Mouse (Mus musculus): Measurements from ENCODE around the gene Vwa5b2. TPM values are rescaled to one million over a fixed set of nuclear protein-coding genes. Genes with fewer than 3 reads are reported as not detected.

The Vwa5b2 gene
- polyA plus RNA-seq, 1 experiment from 2014 or later: 2.0 TPM

DNA sequence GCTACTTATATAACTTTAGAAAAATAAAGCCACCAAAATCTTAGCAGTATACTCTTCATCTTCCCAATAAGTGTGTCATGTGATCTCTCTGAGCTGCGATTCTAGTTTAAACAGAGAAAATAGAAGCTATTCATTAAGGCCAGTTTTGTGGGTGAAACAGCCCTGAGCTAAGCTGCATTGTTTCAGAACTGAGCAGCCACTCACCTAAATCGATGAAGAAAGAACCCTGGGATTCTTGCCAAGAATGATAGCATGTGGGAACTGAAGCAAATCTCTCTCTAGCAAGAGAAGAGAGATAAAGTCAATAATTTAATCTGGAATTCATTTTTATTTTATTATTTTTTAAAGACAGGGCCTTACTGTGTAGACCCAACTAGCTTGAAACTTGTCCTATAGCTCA lies 33.9 kb downstream of the Vwa5b2 start:
- 0 out of 2 replicates have a peak, but pooled peaks cover 4% of the 10 kb centered on the region for H3K36me3 ChIP-seq (ENCODE audit: control insufficient read depth, insufficient read depth)
- H3K27me3 ChIP-seq (replicated peaks; ENCODE audit: control insufficient read depth, insufficient read depth, low read length): peaks cover 20% of the 10 kb centered on the region
- no peak overlapping the region for H3K4me3 ChIP-seq (ENCODE audit: low read depth, low read length)
- no peak for TF ChIP-seq CTCF (IDR thresholded peaks at IDR 0.05; ENCODE audit: low read depth)
- no peaks in the 10 kb centered on the region for H3K9me3 ChIP-seq (ENCODE audit: control insufficient read depth)
- H3K27ac ChIP-seq (ENCODE audit: low read depth, low read length): no peak overlapping the region
- WGBS: 52% methylated on average over 2 of the region's 2 CpGs
- H3K4me2 ChIP-seq (replicated peaks; ENCODE audit: low read depth): no peak overlapping the region
- H3K9ac ChIP-seq (ENCODE audit: low read depth, low read length): no peak overlapping the region
- peaks cover 7% of the 10 kb centered on the region for H3K4me1 ChIP-seq (replicated peaks; ENCODE audit: control insufficient read depth, insufficient read depth, low read length)
- no peak for ATAC-seq

DNA sequence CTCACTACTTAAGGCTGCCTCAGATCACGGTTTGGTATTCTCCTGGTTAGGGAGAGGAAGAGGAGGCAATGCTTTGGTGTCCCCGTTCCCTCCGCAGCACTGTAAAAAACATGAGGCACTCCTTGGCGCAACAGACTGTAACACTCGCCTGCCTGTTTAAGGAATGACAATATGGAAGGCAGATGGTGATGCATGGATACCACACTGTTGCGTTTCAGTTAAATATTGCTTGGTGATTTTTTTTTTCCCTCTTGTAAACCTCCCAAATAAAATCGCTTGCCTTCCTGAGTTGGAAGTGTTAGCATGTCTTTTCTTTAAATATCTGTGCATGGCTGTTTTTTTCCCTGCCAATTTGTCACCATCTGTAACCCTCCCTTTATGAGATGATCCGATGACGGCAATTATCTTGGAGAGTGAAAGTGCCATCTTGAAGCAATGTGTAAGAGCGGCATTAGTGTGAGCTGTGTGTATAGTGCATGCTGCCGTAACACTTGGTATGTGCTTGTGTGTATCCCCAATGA lies 39.7 kb downstream of the Vwa5b2 start:
- peaks cover 20% of the 10 kb centered on the region; the same call in 1 of the 2 replicates for H3K27me3 ChIP-seq (replicated peaks; ENCODE audit: control insufficient read depth, insufficient read depth, low read length)
- H3K36me3 ChIP-seq (ENCODE audit: control insufficient read depth, insufficient read depth): no peaks in the 10 kb centered on the region
- WGBS: 60% methylated on average over 11 of the region's 11 CpGs
- no peaks in the 10 kb centered on the region for H3K9me3 ChIP-seq (ENCODE audit: control insufficient read depth)
- no peak overlapping the region for H3K9ac ChIP-seq (ENCODE audit: low read depth, low read length)
- no peak overlapping the region for H3K4me3 ChIP-seq (ENCODE audit: low read depth, low read length)
- H3K27ac ChIP-seq (ENCODE audit: low read depth, low read length): no peak overlapping the region
- H3K4me1 ChIP-seq (replicated peaks; ENCODE audit: control insufficient read depth, insufficient read depth, low read length): no peaks in the 10 kb centered on the region
- no peak overlapping the region for H3K4me2 ChIP-seq (replicated peaks; ENCODE audit: low read depth)
- no peak for ATAC-seq
- no peak for TF ChIP-seq CTCF (IDR thresholded peaks at IDR 0.05; ENCODE audit: low read depth)

DNA sequence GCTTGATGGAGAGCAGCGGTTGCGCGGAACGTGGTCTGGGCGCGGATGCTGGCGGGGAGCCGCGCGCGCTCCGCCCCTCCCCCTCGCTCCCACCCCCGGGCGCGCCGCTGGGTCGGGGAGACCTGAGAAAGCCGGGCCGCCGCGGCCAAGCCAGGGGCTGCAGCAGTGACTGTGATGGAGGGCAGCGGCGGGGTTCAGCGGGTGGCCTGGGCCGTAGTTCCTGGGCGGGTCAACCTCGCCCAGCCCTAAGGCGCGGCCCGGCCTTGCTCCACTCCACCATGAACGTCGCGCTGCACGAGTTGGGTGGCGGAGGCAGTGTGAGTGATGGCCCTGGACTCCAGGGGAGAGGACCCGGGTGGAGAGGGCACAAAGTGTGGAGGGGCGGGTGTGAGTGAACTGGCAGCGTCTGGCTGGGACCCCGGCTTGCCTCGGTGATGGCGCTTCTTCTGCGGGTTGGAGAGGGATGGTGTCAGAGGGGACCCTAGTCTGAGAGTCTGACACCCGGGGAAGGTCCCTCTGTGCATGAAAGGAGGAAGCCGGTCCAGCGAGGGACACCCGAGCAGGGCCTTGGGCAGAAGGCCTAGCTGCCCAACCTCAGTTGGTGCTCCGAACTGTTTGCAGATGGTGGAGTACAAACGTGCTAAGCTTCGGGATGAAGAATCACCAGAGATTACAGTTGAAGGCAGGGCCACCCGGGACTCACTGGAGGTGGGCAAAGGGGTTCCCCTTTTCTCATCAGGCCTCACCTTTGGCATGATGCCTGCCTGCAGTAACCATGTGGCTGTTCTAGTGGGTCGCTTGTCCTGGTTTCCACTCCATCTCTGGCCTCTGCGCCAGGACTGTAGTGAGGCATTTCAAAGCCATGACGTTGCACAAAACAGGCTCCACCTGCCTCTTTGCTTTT lies 40.7 kb downstream of the Vwa5b2 start, which contains the start of gene Ece2:
Gene Ece2 (plus strand): TSS at position 98 of the 904 bp plus-strand sequence.
- 9% methylated on average over 54 of the region's 54 CpGs for WGBS
- Histone ChIP-seq H3K27ac (ENCODE audit: low read depth, low read length) (no peak within 1 kb of the TSS), H3K36me3 (ENCODE audit: control insufficient read depth, insufficient read depth) (no peaks in the 10 kb centered on the region), H3K27me3 (replicated peaks; ENCODE audit: control insufficient read depth, insufficient read depth, low read length) (peaks cover 20% of the 10 kb centered on the region; the same call in 1 of the 2 replicates), H3K4me3 (ENCODE audit: low read depth, low read length) (peak within 1 kb of the TSS; percentile 44), H3K4me1 (replicated peaks; ENCODE audit: control insufficient read depth, insufficient read depth, low read length) (no peaks in the 10 kb centered on the region), H3K9ac (ENCODE audit: low read depth, low read length) (peak within 1 kb of the TSS; percentile 48), H3K4me2 (replicated peaks; ENCODE audit: low read depth) (peak within 1 kb of the TSS; percentile 82), H3K9me3 (ENCODE audit: control insufficient read depth) (no peaks in the 10 kb centered on the region)
- TF ChIP-seq CTCF (IDR thresholded peaks at IDR 0.05; ENCODE audit: low read depth): no peak
- ATAC-seq: no peak

DNA sequence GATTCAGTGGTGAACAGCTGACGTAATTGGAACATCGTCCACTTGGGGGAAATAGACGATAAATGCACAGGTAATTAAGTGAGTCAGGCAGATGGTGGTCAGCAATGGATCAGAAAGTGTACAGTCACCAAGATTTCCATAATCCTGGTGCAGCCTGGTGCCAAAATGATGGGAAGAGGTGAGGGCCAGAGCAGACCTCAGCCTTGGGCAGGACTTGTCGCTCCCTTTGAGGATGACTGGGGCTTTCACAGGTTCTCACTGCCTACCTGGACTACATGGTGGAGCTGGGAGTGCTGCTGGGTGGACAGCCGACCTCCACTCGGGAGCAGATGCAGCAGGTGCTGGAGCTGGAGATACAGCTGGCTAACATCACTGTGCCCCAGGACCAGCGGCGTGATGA lies 48.1 kb downstream of the Vwa5b2 start:
- Histone ChIP-seq H3K27me3 (replicated peaks; ENCODE audit: control insufficient read depth, insufficient read depth, low read length) (no peaks in the 10 kb centered on the region), H3K27ac (ENCODE audit: low read depth, low read length) (no peak overlapping the region), H3K4me2 (replicated peaks; ENCODE audit: low read depth) (no peak overlapping the region), H3K4me3 (ENCODE audit: low read depth, low read length) (no peak overlapping the region), H3K9ac (ENCODE audit: low read depth, low read length) (no peak overlapping the region), H3K9me3 (ENCODE audit: control insufficient read depth) (no peaks in the 10 kb centered on the region), H3K36me3 (ENCODE audit: control insufficient read depth, insufficient read depth) (no peaks in the 10 kb centered on the region), H3K4me1 (replicated peaks; ENCODE audit: control insufficient read depth, insufficient read depth, low read length) (no peaks in the 10 kb centered on the region)
- WGBS: 72% methylated on average over 8 of the region's 8 CpGs
- no peak for ATAC-seq
- TF ChIP-seq CTCF (IDR thresholded peaks at IDR 0.05; ENCODE audit: low read depth): no peak

DNA sequence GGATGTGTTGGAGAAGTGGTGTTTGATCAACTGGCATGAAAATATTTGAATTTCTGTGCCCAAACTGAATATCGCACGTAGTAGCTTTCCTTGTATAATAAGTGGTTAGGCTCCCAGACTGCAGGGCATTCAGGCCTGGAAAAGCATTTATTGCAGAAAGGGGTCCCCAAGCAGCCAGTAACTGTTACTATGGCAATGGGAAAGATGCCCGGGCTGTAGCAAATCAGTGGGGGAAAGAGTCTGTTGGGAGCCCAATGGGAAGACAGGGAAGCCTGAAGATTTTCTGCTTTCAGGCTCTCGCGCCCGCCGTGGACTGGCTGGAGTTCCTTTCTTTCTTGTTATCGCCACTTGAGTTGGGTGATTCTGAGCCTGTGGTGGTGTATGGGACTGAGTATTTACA lies 49.1 kb downstream of the Vwa5b2 start:
- Histone ChIP-seq H3K27me3 (replicated peaks; ENCODE audit: control insufficient read depth, insufficient read depth, low read length) (no peaks in the 10 kb centered on the region), H3K4me2 (replicated peaks; ENCODE audit: low read depth) (no peak overlapping the region), H3K9ac (ENCODE audit: low read depth, low read length) (no peak overlapping the region), H3K4me3 (ENCODE audit: low read depth, low read length) (no peak overlapping the region), H3K4me1 (replicated peaks; ENCODE audit: control insufficient read depth, insufficient read depth, low read length) (no peaks in the 10 kb centered on the region), H3K36me3 (ENCODE audit: control insufficient read depth, insufficient read depth) (no peaks in the 10 kb centered on the region), H3K9me3 (ENCODE audit: control insufficient read depth) (no peaks in the 10 kb centered on the region), H3K27ac (ENCODE audit: low read depth, low read length) (no peak overlapping the region)
- no peak for TF ChIP-seq CTCF (IDR thresholded peaks at IDR 0.05; ENCODE audit: low read depth)
- WGBS: 79% methylated on average over 8 of the region's 8 CpGs
- no peak for ATAC-seq

DNA sequence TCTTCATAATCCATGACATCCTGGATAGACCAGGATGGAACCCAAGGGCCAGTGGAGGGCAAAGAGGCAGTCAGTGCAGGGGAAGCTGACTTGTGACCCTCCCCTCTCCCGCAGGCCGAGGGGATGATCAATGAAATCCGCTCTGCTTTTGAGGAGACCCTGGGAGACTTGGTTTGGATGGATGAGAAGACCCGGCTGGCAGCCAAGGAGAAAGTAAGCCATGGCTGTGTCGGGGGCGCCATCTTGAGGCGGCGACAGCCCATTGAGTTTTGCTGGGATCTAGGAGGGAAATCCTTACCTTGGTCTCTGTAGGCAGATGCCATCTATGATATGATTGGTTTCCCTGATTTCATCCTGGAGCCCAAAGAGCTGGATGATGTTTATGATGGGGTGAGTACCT lies 52.9 kb downstream of the Vwa5b2 start:
- H3K9me3 ChIP-seq (ENCODE audit: control insufficient read depth): no peaks in the 10 kb centered on the region
- no peaks in the 10 kb centered on the region for H3K27me3 ChIP-seq (replicated peaks; ENCODE audit: control insufficient read depth, insufficient read depth, low read length)
- no peaks in the 10 kb centered on the region for H3K4me1 ChIP-seq (replicated peaks; ENCODE audit: control insufficient read depth, insufficient read depth, low read length)
- WGBS: under 1% methylated on average over 8 of the region's 8 CpGs
- no peak for ATAC-seq
- peak; percentile 92 for TF ChIP-seq CTCF (IDR thresholded peaks at IDR 0.05; ENCODE audit: low read depth)
- H3K9ac ChIP-seq (ENCODE audit: low read depth, low read length): no peak overlapping the region
- H3K4me3 ChIP-seq (ENCODE audit: low read depth, low read length): no peak overlapping the region
- H3K36me3 ChIP-seq (ENCODE audit: control insufficient read depth, insufficient read depth): no peaks in the 10 kb centered on the region
- no peak overlapping the region for H3K27ac ChIP-seq (ENCODE audit: low read depth, low read length)
- H3K4me2 ChIP-seq (replicated peaks; ENCODE audit: low read depth): no peak overlapping the region
